Mouse (Mus musculus): ENCODE data around the gene Cln3. TPM values are rescaled to one million over a fixed set of nuclear protein-coding genes. Genes with fewer than 3 reads are reported as not detected.
A peak's percentile ranks its signal among the peaks of the same experiment; 100 is the strongest.

Cln3 gene
- total and polyA plus RNA-seq, 3 experiments, result 12.8 to 33.2 (median 12.9) TPM

GRCm38 (mm10) chr7:126533434-126533833 lies 52.2 kb downstream of the Cln3 start:
- WGBS, result 73% methylated on average over 1 of the region's 1 CpGs
- Histone ChIP-seq H3K27ac (no peak overlapping the region), H3K4me1 (ENCODE audit: control insufficient read depth, insufficient read depth, low read length) (no peaks in the 10 kb centered on the region), H3K79me2 (replicated peaks; ENCODE audit: control insufficient read depth, insufficient read depth, low read length) (no peaks in the 10 kb centered on the region), H3K27me3 (ENCODE audit: control insufficient read depth, insufficient read depth, low read length) (no peaks in the 10 kb centered on the region), H3K4me3 (no peak overlapping the region), H3K36me3 (ENCODE audit: control insufficient read depth, insufficient read depth, low read length) (no peaks in the 10 kb centered on the region), H3K9ac (ENCODE audit: low read depth, low read length) (no peak overlapping the region)
- intact Hi-C loops (cut with DNase I), result no loop called here
- TF ChIP-seq POLR2A (IDR thresholded peaks at IDR 0.05; ENCODE audit: insufficient read depth, low read depth, low read length) (no peak), EP300 (IDR thresholded peaks at IDR 0.05; ENCODE audit: insufficient read depth, low read depth, low read length) (no peak), CTCF (IDR thresholded peaks at IDR 0.05) (no peak)
- DNase-seq, result no peak

DNA sequence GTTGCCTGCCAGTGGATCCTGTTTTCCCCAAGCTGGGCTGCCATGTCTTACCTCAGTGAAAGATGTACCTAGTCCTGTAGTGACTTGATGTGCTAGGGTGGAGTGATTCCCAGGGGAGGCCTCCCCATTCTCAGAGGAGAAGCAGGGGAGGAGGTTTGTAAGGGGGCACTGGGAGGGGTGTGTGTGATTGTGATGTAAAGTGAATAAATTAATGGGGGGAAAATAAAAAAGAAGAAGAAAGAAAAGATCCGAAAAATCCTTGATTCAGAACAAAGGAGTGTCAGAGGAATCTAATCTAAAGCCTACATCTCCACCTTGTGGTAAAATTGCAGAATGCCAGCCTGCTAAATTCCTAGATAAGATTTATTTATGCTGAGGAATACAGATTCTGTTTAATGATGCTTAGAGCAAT lies 57.4 kb downstream of the Cln3 start:
- no peak for DNase-seq
- Histone ChIP-seq H3K9ac (ENCODE audit: low read depth, low read length) (no peak overlapping the region), H3K27ac (no peak overlapping the region), H3K27me3 (ENCODE audit: control insufficient read depth, insufficient read depth, low read length) (no peaks in the 10 kb centered on the region), H3K79me2 (replicated peaks; ENCODE audit: control insufficient read depth, insufficient read depth, low read length) (no peaks in the 10 kb centered on the region), H3K36me3 (ENCODE audit: control insufficient read depth, insufficient read depth, low read length) (no peaks in the 10 kb centered on the region), H3K4me3 (no peak overlapping the region), H3K4me1 (ENCODE audit: control insufficient read depth, insufficient read depth, low read length) (no peaks in the 10 kb centered on the region; the same call in 1 of the 2 replicates)
- 8% methylated on average over 1 of the region's 1 CpGs for WGBS
- intact Hi-C loops (cut with DNase I), result loop anchor here (1.0 to 5.0 kb wide), 3 partner anchors 47 to 206 kb away; no protein-coding TSS in a partner anchor
- TF ChIP-seq POLR2A (IDR thresholded peaks at IDR 0.05; ENCODE audit: insufficient read depth, low read depth, low read length), result no peak
- peak; percentile 93 for TF ChIP-seq CTCF (IDR thresholded peaks at IDR 0.05)

GRCm38 (mm10) chr7:126523316-126523715 lies 62.3 kb downstream of the Cln3 start:
- TF ChIP-seq CTCF (IDR thresholded peaks at IDR 0.05), result no peak
- no peak for TF ChIP-seq EP300 (IDR thresholded peaks at IDR 0.05; ENCODE audit: insufficient read depth, low read depth, low read length)
- TF ChIP-seq POLR2A (IDR thresholded peaks at IDR 0.05; ENCODE audit: insufficient read depth, low read depth, low read length), result no peak
- no peak for DNase-seq
- intact Hi-C loops (cut with DNase I), result no loop called here
- H3K27me3 ChIP-seq (ENCODE audit: control insufficient read depth, insufficient read depth, low read length), result no peaks in the 10 kb centered on the region
- no peak overlapping the region for H3K9ac ChIP-seq (ENCODE audit: low read depth, low read length)
- no peaks in the 10 kb centered on the region for H3K79me2 ChIP-seq (replicated peaks; ENCODE audit: control insufficient read depth, insufficient read depth, low read length)
- H3K36me3 ChIP-seq (ENCODE audit: control insufficient read depth, insufficient read depth, low read length), result no peaks in the 10 kb centered on the region
- WGBS, result 71% methylated on average over 3 of the region's 3 CpGs
- H3K4me1 ChIP-seq (ENCODE audit: control insufficient read depth, insufficient read depth, low read length), result no peaks in the 10 kb centered on the region; the same call in 1 of the 2 replicates
- no peak overlapping the region for H3K27ac ChIP-seq
- no peak overlapping the region for H3K4me3 ChIP-seq

Small RNAs within 50 kb of the gene (microRNA-seq; reads per million reads assigned to microRNA genes)
- 0.77 to 2.8 reads per million in 2 experiments for gene Mir7059

Other genes with a start within 250 kb of the Cln3 start
- gene Lat, start 216.2 kb downstream of the Cln3 start, total RNA-seq (2021), result 1 to 10 TPM in 1 of 2 experiments, under 1 TPM in 1; 0.34 to 1.8 TPM
- gene Lat, start 216.2 kb downstream of the Cln3 start, polyA plus RNA-seq (2012; rRNA removed), result 1.3 and 4.4 TPM in 2 replicates
- 10 to 100 TPM; 22.3 to 31.9 TPM for gene Spns1, start 208.4 kb downstream of the Cln3 start, total RNA-seq (2021)
- gene Spns1, start 208.4 kb downstream of the Cln3 start, polyA plus RNA-seq (2012; rRNA removed), result 57.5 and 68.8 TPM in 2 replicates
- gene Nfatc2ip, start 189.1 kb downstream of the Cln3 start, total RNA-seq (2021), result 1 to 10 TPM; 4.0 to 4.9 TPM
- 3.0 and 5.6 TPM in 2 replicates for gene Nfatc2ip, start 189.1 kb downstream of the Cln3 start, polyA plus RNA-seq (2012; rRNA removed)
- gene Cd19, start 170.9 kb downstream of the Cln3 start, total RNA-seq (2021), result 1 to 10 TPM in 1 of 2 experiments, under 1 TPM in 1; 0.37 to 1.9 TPM
- 2.1 and 4.6 TPM in 2 replicates for gene Cd19, start 170.9 kb downstream of the Cln3 start, polyA plus RNA-seq (2012; rRNA removed)
- 1 to 10 TPM; 5.3 to 6.3 TPM for gene Rabep2, start 157.1 kb downstream of the Cln3 start, total RNA-seq (2021)
- gene Rabep2, start 157.1 kb downstream of the Cln3 start, polyA plus RNA-seq (2012; rRNA removed), result 8.1 and 9.2 TPM in 2 replicates
- 1 to 10 TPM; 1.1 to 1.3 TPM for gene Atp2a1, start 122.7 kb downstream of the Cln3 start, total RNA-seq (2021)
- gene Atp2a1, start 122.7 kb downstream of the Cln3 start, polyA plus RNA-seq (2012; rRNA removed), result 5.7 and 6.6 TPM in 2 replicates
- gene Sh2b1, start 110.4 kb downstream of the Cln3 start, total RNA-seq (2021), result 10 to 100 TPM; 42.5 to 46.1 TPM
- 58.2 and 59.2 TPM in 2 replicates for gene Sh2b1, start 110.4 kb downstream of the Cln3 start, polyA plus RNA-seq (2012; rRNA removed)
- 100 to 1,000 TPM; 271 to 314 TPM for gene Tufm, start 98.5 kb downstream of the Cln3 start, total RNA-seq (2021)
- gene Tufm, start 98.5 kb downstream of the Cln3 start, polyA plus RNA-seq (2012; rRNA removed), result 288 and 353 TPM in 2 replicates
- gene Atxn2l, start 82.4 kb downstream of the Cln3 start, total RNA-seq (2021), result 10 to 100 TPM; 34.0 to 37.6 TPM
- 48.1 and 66.7 TPM in 2 replicates for gene Atxn2l, start 82.4 kb downstream of the Cln3 start, polyA plus RNA-seq (2012; rRNA removed)
- 100 to 1,000 TPM; 133 to 159 TPM for gene Eif3c, start 19.4 kb downstream of the Cln3 start, total RNA-seq (2021)
- gene Eif3c, start 19.4 kb downstream of the Cln3 start, polyA plus RNA-seq (2012; rRNA removed), result 59.3 and 72.6 TPM in 2 replicates
- under 1 TPM; 0.32 to 0.39 TPM for gene Apobr, start 875 bp downstream of the Cln3 start, total RNA-seq (2021)
- 0.47 and 1.1 TPM in 2 replicates for gene Apobr, start 875 bp downstream of the Cln3 start, polyA plus RNA-seq (2012; rRNA removed)
- not detected for gene Il27, start 9.1 kb upstream of the Cln3 start, total RNA-seq (2021)
- gene Il27, start 9.1 kb upstream of the Cln3 start, polyA plus RNA-seq (2012; rRNA removed), result not detected in 2 replicates
- gene Nupr1, start 45.0 kb upstream of the Cln3 start, total RNA-seq (2021), result 1 to 10 TPM; 4.8 to 6.5 TPM
- gene Nupr1, start 45.0 kb upstream of the Cln3 start, polyA plus RNA-seq (2012; rRNA removed), result 10.5 and 13.9 TPM in 2 replicates
- 10 to 100 TPM; 21.6 to 23.4 TPM for gene Sgf29, start 63.5 kb upstream of the Cln3 start, total RNA-seq (2021)
- gene Sgf29, start 63.5 kb upstream of the Cln3 start, polyA plus RNA-seq (2012; rRNA removed), result 23.7 and 25.5 TPM in 2 replicates
- gene Sult1a1, start 90.6 kb upstream of the Cln3 start, total RNA-seq (2021), result 10 to 100 TPM; 34.1 to 34.3 TPM
- gene Sult1a1, start 90.6 kb upstream of the Cln3 start, polyA plus RNA-seq (2012; rRNA removed), result 53.6 and 56.6 TPM in 2 replicates
- gene Bola2, start 109.6 kb upstream of the Cln3 start, total RNA-seq (2021), result 10 to 100 TPM; 49.7 to 63.7 TPM
- gene Bola2, start 109.6 kb upstream of the Cln3 start, polyA plus RNA-seq (2012; rRNA removed), result 25.9 and 29.1 TPM in 2 replicates
- 1 to 10 TPM; 3.6 to 3.9 TPM for gene Slx1b, start 110.0 kb upstream of the Cln3 start, total RNA-seq (2021)
- gene Slx1b, start 110.0 kb upstream of the Cln3 start, polyA plus RNA-seq (2012; rRNA removed), result 7.8 and 10.3 TPM in 2 replicates
- 10 to 100 TPM in 1 of 2 experiments, 1 to 10 TPM in 1; 9.8 to 12.1 TPM for gene Coro1a, start 122.0 kb upstream of the Cln3 start, total RNA-seq (2021)
- 22.2 and 33.7 TPM in 2 replicates for gene Coro1a, start 122.0 kb upstream of the Cln3 start, polyA plus RNA-seq (2012; rRNA removed)
- gene Mapk3, start 173.8 kb upstream of the Cln3 start, total RNA-seq (2021), result 10 to 100 TPM; 45.9 to 53.1 TPM
- gene Mapk3, start 173.8 kb upstream of the Cln3 start, polyA plus RNA-seq (2012; rRNA removed), result 111 and 120 TPM in 2 replicates
- 1 to 10 TPM; 1.3 TPM for gene Gdpd3, start 180.5 kb upstream of the Cln3 start, total RNA-seq (2021)
- gene Gdpd3, start 180.5 kb upstream of the Cln3 start, polyA plus RNA-seq (2012; rRNA removed), result 4.3 and 75.7 TPM in 2 replicates
- gene Ypel3, start 191.1 kb upstream of the Cln3 start, total RNA-seq (2021), result 10 to 100 TPM; 60.2 to 89.9 TPM
- gene Ypel3, start 191.1 kb upstream of the Cln3 start, polyA plus RNA-seq (2012; rRNA removed), result 115 and 144 TPM in 2 replicates
- under 1 TPM; 0.44 to 0.66 TPM for gene Tbx6, start 195.7 kb upstream of the Cln3 start, total RNA-seq (2021)
- gene Tbx6, start 195.7 kb upstream of the Cln3 start, polyA plus RNA-seq (2012; rRNA removed), result 2.3 and 2.9 TPM in 2 replicates
- gene Ppp4c, start 206.7 kb upstream of the Cln3 start, total RNA-seq (2021), result 10 to 100 TPM; 31.8 to 31.9 TPM
- gene Ppp4c, start 206.7 kb upstream of the Cln3 start, polyA plus RNA-seq (2012; rRNA removed), result 65.6 and 99.5 TPM in 2 replicates
- gene Fam57b, start 211.9 kb upstream of the Cln3 start, total RNA-seq (2021), result 1 to 10 TPM; 7.4 to 8.8 TPM
- gene Fam57b, start 211.9 kb upstream of the Cln3 start, polyA plus RNA-seq (2012; rRNA removed), result 9.0 and 12.8 TPM in 2 replicates
- gene 4930451I11Rik, start 245.8 kb upstream of the Cln3 start, total RNA-seq (2021), result not detected
- gene 4930451I11Rik, start 245.8 kb upstream of the Cln3 start, polyA plus RNA-seq (2012; rRNA removed), result not detected in 2 replicates

All from heart, adult 2 months (tissue).